Mouse (Mus musculus): ENCODE results near the gene 4933417A18Rik. TPM values are rescaled to one million over a fixed set of nuclear protein-coding genes. Genes with fewer than 3 reads are reported as not detected.

Gene 4933417A18Rik
- not detected in 2 replicates for polyA plus RNA-seq (2012; rRNA removed)

GRCm38 (mm10) chr13:34924210-34924609 lies at the start of gene 4933417A18Rik, which contains the start of gene Fam217a:
Gene 4933417A18Rik, plus strand, starts transcription at chr13:34924409.
Gene Fam217a, minus strand, starts transcription at chr13:34924310.

GRCm38 (mm10) chr13:34875166-34875710 lies 49.0 kb upstream of the 4933417A18Rik start, which contains the start of gene Prpf4b:
Gene Prpf4b, plus strand, starts transcription at chr13:34875302.

DNA sequence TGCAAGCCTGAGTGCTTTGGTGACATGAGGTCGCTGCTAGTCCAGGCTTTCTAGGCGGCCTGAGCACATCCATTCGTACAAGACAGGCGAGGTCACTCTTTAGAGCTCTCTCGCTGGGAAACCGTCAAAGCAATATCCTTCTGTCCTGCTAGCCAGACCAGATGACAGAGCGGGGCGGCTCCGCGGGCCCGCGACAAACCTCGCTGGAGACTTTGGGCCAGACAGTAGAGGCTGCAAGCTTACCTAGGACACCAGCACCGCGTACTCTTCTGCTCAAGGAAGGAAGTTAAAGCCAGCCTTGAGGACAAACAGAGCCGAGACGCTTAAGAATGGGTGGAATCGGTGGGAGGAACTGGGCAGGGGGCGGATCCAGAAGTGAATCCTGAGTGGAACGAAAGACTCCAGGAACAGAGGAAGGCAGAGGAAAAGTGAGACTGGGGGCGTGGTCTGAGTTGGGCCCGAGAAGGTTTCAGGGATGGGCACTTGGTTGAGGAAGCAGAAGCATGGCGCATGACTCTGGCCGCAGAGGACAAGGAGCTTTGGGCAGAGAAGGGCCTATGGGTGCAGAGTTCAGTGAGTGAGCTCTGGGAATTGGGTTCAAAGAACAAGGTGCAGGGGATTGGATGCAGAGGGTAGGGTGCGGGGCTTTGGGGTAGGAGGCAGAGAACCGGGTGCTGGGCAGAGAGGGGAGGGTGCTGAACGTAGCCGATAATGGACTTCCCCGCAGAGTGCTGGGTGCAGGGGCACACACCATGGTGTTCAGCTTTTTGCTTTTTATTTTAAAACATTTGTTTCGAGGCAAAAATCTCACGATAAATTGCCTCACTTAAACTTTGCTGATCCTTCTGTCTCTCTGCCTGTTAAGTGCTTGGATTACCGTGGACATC lies 39.5 kb downstream of the 4933417A18Rik start, which contains the start of gene Eci3:
TSS of gene Eci3 (minus strand) at position 300 of the 887 bp plus-strand sequence.

Other genes starting within 250 kb of the 4933417A18Rik start
- 0.02 TPM in 2 replicates for gene Fam50b, start 189.6 kb upstream of the 4933417A18Rik start, polyA plus RNA-seq (2012; rRNA removed)
- 56.2 and 57.3 TPM in 2 replicates for gene Prpf4b, start 49.1 kb upstream of the 4933417A18Rik start, polyA plus RNA-seq (2012; rRNA removed)
- 0.07 and 0.18 TPM in 2 replicates for gene Fam217a, start 99 bp upstream of the 4933417A18Rik start, polyA plus RNA-seq (2012; rRNA removed)
- gene Eci3, start 39.4 kb downstream of the 4933417A18Rik start, polyA plus RNA-seq (2012; rRNA removed): 0.02 and 0.03 TPM in 2 replicates
- 27.3 and 32.0 TPM in 2 replicates for gene Eci2, start 102.7 kb downstream of the 4933417A18Rik start, polyA plus RNA-seq (2012; rRNA removed)

Measured in liver, embryonic 14 days (tissue).